Mouse (Mus musculus) cerebellum, adult 2 months (tissue): Measurements from ENCODE around the gene Sntb2. TPM values are rescaled to one million over a fixed set of nuclear protein-coding genes. Genes with fewer than 3 reads are reported as not detected.

Source experiments
- DNase-seq, 2 experiments: peaks; one replicate each; pipeline ENCODE4 v3.0.0; 2021
- H3K27ac ChIP-seq: fragments of 200-500 bp; 2 replicates; pipeline ENCODE4 v1.5.1; 2012; ENCODE audit warnings: low read length, control low read depth, inconsistent platforms; ENCODE audit not compliant: insufficient read depth
- H3K27me3 ChIP-seq: fragments of 200-500 bp; 2 replicates; pipeline ENCODE4 v1.6.1; 2012; ENCODE audit warnings: inconsistent platforms, mild to moderate bottlenecking, low read length, moderate library complexity; ENCODE audit not compliant: control insufficient read depth, insufficient read depth
- H3K4me1 ChIP-seq: fragments of 200-500 bp; 2 replicates; pipeline ENCODE4 v1.6.1; 2011; ENCODE audit warnings: low read length; ENCODE audit not compliant: control insufficient read depth, insufficient read depth
- H3K4me3 ChIP-seq: fragments of 200-500 bp; replicated peaks from 2 replicates; pipeline ENCODE3; 2011; ENCODE audit warnings: mild to moderate bottlenecking, low read depth, low read length, control low read depth; ENCODE audit not compliant: insufficient read depth
- CTCF ChIP-seq: fragments of 200-500 bp; IDR thresholded peaks from 2 replicates; pipeline ENCODE4 v1.5.1; 2011; ENCODE audit warnings: low read depth, mild to moderate bottlenecking, control low read depth, low read length, moderate library complexity, borderline replicate concordance; ENCODE audit not compliant: insufficient read depth
- POLR2A ChIP-seq: fragments of 200-500 bp; IDR thresholded peaks from 2 replicates; pipeline ENCODE4 v1.6.1; 2011; ENCODE audit warnings: low read length, control low read depth, borderline replicate concordance; ENCODE audit not compliant: insufficient read depth
- WGBS: fragments of 180-500 bp; shearing (Covaris S2); methylation state at CpG from one replicate; pipeline ENCODE4 v1.1.7; 2018; 5-methylcytosine and 5-hydroxymethylcytosine counted together
- polyA plus RNA-seq: library from polyadenylated mRNA; depleted of rRNA; stranded (reverse); fragments of >200 nt; gene quantifications from 2 replicates; pipeline ENCODE4 v1.2.3, GENCODE M21; 2012

Sntb2 gene
- polyA plus RNA-seq, 1 experiment: 5.8 TPM

DNA sequence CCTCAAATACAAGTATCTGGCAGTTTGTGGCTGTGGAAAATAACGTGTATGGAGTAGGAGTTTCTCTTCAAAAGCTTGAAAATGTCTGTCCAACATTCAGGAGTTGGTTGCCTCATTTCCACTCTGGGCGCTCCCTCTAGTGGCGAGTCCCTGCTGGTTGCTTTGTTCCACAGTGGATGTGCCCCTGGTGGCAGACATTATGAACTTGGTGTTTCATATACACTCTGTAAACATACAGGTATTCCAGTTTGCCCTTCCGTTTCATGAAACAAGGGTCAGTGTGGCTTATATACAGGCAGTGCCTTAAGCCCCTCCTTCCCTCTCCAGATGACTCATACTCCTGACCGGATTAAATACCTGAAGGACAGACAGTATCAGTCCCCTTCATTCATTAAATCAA is 67.0 kb downstream of the Sntb2 start:
- Histone ChIP-seq H3K4me3 (no peak overlapping the region), H3K4me1 (no peaks in the 10 kb centered on the region), H3K27ac (no peak overlapping the region), H3K27me3 (no peaks in the 10 kb centered on the region)
- WGBS: 26% methylated on average over 5 of the region's 5 CpGs
- TF ChIP-seq CTCF: peak; percentile 100
- no peak for TF ChIP-seq POLR2A
- DNase-seq: peak; percentile 78 to 85

DNA sequence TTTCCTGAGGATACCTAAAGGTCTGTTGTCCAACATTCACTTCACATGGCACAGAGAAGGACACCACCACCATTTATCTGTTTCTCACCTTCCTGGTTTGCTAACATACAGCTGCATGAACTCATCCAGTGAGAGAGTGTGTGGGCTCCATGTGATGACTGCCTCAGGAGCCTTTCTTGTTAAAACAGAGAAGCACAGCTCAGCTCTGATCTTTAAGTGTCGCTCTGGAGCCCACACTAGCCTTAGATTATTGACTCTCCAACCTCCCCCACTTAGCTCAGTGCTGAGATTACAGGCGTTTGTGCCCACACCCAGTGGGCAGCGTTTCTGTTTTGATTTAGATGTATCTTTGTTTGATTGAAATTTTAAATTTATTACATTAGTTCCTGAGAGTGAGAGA is 72.2 kb downstream of the Sntb2 start:
- no peak overlapping the region for H3K27ac ChIP-seq
- no peaks in the 10 kb centered on the region for H3K27me3 ChIP-seq
- no peak for TF ChIP-seq POLR2A
- TF ChIP-seq CTCF: no peak
- H3K4me3 ChIP-seq: no peak overlapping the region
- no peaks in the 10 kb centered on the region for H3K4me1 ChIP-seq
- no peak for DNase-seq
- WGBS: 91% methylated on average over 3 of the region's 3 CpGs

DNA sequence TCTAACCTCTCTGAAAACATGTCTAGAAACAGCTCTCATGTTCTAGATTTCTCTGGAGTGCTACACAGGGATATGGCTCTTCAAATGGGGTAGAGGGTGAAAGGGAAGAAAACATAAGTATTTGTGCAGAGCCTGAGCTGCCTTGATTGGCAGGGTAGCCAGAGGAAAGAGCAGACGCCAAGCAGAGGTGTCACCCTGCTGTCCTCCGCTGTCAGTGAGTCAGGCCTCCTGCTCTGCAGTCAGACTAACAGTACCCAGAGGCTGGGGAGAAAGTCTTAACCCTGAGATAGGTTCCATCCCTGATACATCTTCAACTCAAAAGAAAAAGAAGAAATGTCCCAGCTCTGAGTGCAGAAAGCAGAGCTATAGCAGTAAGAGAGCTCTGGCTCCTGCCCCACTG is 77.1 kb downstream of the Sntb2 start:
- H3K27ac ChIP-seq: no peak overlapping the region
- H3K27me3 ChIP-seq: no peaks in the 10 kb centered on the region
- TF ChIP-seq POLR2A (no peak), CTCF (no peak)
- no peak for DNase-seq
- H3K4me3 ChIP-seq: no peak overlapping the region
- 71% methylated on average over 2 of the region's 2 CpGs for WGBS
- H3K4me1 ChIP-seq: no peaks in the 10 kb centered on the region

DNA sequence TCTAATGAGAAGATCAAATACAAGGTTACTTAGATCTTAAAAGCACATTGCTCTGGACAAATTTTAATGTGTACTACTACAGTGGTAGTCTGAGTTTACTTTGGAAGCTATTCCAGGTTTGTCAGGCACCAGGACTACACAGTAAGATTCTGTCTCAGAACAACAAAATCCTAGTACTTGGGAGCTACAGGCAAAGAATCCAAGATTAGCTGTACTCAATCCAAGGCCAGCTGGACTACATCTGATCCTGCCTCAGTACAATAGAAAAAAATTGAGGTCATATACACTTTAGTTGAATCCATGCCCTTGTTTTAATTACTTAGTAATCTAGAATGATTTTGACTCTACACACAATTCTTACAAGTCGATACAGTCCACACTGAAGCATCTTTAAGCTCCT is 79.4 kb downstream of the Sntb2 start:
- no peak for DNase-seq
- WGBS: 80% methylated on average over 1 of the region's 1 CpGs
- Histone ChIP-seq H3K27me3 (no peaks in the 10 kb centered on the region), H3K4me3 (no peak overlapping the region), H3K4me1 (no peaks in the 10 kb centered on the region), H3K27ac (no peak overlapping the region)
- TF ChIP-seq POLR2A (no peak), CTCF (no peak)

DNA sequence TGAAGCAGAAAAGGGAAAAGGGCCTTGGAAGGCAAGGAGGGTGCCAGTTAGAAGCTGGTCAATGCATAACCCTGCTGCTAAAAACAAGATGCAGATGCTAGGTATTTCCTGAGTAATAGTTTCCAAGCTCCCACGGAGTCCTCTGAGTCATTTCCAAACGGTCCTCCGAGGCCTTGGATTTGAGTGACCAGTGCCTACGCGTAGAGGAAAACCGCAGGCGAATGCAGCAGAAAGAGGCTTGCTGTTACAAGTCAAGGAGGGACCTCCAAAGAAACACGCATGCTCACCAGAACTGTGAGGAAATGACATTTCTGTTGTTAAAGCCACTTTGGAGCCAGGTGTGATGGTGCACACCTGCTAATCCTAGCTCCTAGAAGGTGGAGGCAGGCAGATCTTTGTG is 87.9 kb downstream of the Sntb2 start:
- Histone ChIP-seq H3K27ac (no peak overlapping the region), H3K27me3 (no peaks in the 10 kb centered on the region), H3K4me3 (no peak overlapping the region), H3K4me1 (no peaks in the 10 kb centered on the region)
- 87% methylated on average over 8 of the region's 8 CpGs for WGBS
- TF ChIP-seq POLR2A (no peak), CTCF (no peak)
- DNase-seq: no peak

DNA sequence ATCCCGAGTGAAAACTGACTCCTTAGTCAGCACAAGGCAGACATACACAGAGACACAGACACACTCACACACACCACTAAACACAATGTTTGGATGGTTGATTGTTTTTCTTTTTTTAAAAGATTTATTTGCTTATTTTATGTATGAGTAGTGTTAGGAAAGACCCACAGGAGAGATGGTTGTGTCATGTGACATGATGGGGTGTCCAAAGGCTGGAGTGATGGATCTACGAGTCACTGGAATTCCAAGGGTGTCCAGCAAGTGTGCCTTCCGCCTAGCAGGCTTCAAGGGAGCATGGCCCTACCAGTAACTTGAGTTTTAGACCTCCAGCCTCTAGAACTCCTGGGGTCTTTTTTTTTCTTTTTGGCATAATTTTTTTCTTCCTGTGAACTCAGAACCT is 93.8 kb downstream of the Sntb2 start:
- TF ChIP-seq CTCF: no peak
- no peak for TF ChIP-seq POLR2A
- H3K4me1 ChIP-seq: peaks cover 5% of the 10 kb centered on the region
- DNase-seq: no peak
- no peak overlapping the region for H3K4me3 ChIP-seq
- no peaks in the 10 kb centered on the region for H3K27me3 ChIP-seq
- no peak overlapping the region for H3K27ac ChIP-seq
- 65% methylated on average over 3 of the region's 3 CpGs for WGBS

DNA sequence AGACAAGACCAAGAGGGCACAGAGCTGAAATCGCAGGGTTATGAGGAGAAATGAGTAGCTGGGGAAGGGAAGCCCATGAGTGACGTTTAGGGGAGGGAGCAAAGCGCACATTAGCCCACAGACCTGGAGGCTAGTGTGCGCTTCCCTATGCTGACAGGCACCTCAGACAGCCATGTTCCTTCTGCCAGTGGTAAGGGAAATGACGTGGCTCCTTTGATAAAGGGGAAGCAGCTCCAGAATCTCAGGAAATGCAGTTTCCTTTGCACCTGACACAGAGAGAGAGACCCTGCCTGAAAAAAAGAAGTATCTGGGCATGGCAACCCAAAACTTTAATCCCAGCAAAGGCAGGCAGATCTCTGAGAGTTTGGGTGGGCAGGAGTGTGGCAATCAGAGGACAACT is 94.5 kb downstream of the Sntb2 start:
- H3K4me3 ChIP-seq: no peak overlapping the region
- H3K4me1 ChIP-seq: peaks cover 5% of the 10 kb centered on the region
- TF ChIP-seq CTCF (no peak), POLR2A (no peak)
- 57% methylated on average over 5 of the region's 5 CpGs for WGBS
- no peak overlapping the region for H3K27ac ChIP-seq
- DNase-seq: no peak
- H3K27me3 ChIP-seq: no peaks in the 10 kb centered on the region

DNA sequence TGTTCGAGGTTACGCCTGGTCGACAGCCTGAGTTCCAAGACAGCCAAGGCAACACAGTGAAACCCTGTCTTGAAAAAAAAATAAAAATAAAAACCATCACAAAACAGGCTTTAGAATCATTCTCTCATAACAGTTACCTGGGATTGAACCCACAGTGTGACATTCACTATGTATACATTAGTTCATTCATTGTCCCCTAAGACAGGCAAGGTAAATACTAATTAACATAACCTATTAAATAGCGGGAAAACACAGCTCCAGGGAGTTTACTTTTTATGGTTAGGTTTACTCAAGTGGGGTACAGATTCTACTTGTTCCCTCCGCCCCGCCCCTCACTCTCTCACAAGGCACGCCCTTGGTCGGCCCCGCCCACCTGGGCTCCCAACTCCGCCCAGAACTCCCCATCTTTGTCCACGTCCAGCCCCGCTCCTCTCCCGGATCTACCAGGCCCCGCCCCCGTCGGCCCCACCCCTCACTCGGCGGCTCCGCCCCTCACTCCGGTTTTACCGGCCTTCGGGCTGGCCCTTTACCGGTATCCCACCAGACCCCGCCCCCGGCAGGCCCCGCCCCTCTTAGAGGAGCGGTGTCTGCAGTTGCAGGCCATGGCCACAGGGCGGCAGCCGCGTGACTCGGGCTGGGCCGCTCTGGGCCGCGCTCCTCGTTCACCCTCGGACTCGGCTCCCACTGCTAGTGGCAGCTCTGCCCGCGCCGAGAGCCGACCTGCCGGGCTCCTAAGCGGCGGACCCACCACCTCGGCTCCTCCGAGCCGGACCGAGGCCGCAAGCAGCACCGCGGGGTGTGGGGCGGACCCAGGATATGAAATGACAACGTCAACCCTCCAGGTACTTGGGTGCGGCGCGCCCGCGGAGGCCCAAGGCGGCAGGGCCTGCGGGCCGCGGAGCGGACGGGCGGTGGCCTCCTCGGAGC is 95.4 kb downstream of the Sntb2 start, which contains the start of gene Vps4a:
Gene Vps4a (plus strand): TSS at position 573 of the 927 bp plus-strand sequence.
- WGBS: 4% methylated on average over 66 of the region's 66 CpGs
- H3K4me1 ChIP-seq: peaks cover 9% of the 10 kb centered on the region

More for the DNA sequence above, 95.4 kb downstream of the Sntb2 start, which contains the start of gene Vps4a:
- H3K27ac ChIP-seq: peak within 1 kb of the TSS; percentile 82
- H3K27me3 ChIP-seq: no peaks in the 10 kb centered on the region
- peak; percentile 94 to 98 for DNase-seq
- peak within 1 kb of the TSS; percentile 98 for H3K4me3 ChIP-seq
- peak; percentile 71 for TF ChIP-seq POLR2A
- peak; percentile 70 for TF ChIP-seq CTCF
